Mouse (Mus musculus) left cerebral cortex, postnatal 36 days (tissue): ENCODE measurements around the gene Saxo2. TPM values are rescaled to one million over a fixed set of nuclear protein-coding genes. Genes with fewer than 3 reads are reported as not detected.

ENCODE experiments used
- DNase-seq, 2 experiments: peaks; one replicate each; pipeline ENCODE4 v3.0.0; 2021 to 2022; ENCODE audit warnings: low spot score in 2 of 2, mixed read lengths in 1 of 2
- intact Hi-C: fragments of 180-260 bp; cut with DNase I; formaldehyde crosslinking; loops from one replicate; pipeline ENCODE4 v1.15.1; 2025
- total RNA-seq, 2 experiments: library from RNA; stranded (reverse); gene quantifications; 2 replicates each; pipeline ENCODE4 v1.2.3; 2021

Saxo2 gene
- total RNA-seq: 10 to 100 TPM; 11.5 to 11.6 TPM

DNA sequence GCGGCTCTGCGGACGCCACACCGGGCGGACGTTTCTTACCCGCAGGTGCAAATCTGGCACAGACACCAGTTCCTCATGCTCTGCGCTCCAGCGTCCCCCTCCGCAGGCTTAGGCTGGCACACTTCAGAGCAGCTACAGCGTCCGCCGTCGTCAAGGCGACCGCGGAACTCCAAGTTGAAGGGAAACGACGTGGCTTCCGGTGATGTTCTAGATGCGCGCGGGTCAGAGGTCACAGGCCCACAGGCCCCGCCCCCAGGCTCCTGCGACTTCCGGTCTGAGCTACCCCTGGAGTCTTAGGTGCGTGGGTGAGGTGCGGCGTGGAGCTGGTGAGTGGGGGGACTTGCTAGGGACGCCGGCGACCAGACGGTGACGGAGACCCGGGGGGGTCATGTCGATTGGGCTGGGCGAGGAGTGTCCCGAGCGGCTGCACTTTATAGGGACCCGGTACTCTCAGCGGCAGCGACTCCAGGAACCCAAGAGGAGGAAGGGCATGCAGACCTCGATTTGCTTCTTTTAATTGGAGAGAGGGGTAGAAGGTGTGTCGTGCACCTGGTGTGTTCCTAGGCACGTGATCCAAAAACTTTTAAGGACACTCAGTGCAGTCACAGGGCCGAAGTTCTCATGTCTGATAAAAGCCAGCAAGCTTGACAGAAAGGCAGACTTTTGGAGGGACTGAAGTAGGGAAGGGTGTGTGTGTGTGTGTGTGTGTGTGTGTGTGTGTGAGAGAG, at the start of gene Saxo2, which contains the start of gene Efl1:
TSS of gene Saxo2 (minus strand) at position 176 of the 728 bp plus-strand sequence.
TSS of gene Efl1 (plus strand) at position 262 of the 728 bp plus-strand sequence.
- intact Hi-C loops: no loop called here
- DNase-seq: peak; percentile 95 to 96

DNA sequence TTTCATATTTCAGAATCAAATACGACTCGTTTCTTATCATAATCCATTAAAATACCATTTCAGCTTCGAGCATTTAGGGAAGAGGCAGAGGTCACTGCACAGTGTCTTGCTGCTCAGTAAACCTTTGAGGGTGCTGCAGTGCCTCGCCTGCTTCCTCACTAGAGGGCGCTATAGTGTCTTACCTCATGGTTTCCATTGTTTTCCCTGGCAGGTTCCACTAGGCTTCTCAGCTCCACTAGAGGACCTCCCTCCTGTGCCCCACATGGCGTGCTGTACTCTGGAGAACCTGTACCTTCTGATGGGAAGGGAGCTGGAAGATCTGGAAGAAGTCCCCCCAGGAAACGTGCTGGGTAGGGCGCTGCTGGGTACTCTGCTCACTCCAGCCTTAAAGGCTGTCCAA, 49.3 kb upstream of the Saxo2 start:
- no peak for DNase-seq
- intact Hi-C loops: no loop called here

DNA sequence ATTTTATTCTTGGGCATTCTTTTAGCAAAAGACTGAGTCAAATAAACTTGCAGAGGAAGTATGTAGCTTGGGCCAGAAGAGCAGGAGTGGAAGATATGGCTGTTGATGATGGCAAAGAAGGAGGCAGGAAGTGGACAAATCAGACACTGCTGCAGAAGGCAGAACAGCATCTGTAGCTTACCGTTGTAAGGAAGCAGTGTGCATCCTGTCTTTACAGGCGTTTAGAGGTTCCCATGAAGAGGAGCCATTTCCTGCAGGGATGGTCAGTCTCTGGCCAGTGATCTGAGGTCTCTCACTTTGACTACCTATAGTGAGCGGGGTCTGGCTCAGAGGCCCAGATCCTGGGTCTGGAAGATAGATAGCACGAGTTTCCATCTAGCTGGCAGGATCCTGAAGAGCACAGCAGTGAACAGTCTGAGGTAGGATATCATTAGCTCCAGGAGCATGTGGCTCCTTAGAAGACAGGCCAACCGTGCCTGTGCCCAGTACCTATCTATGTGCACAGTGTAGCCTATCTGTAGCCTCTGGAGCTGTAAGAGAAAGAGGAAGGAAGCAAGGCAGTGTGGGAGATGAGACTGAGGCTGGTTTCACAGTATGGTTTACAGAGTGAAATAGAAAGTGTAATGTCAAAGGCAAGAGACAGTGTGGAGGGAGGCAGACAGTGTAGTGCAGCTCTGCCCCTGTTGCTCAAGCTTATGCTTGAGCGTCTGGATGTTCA, 42.9 kb upstream of the Saxo2 start:
- no peak for DNase-seq
- intact Hi-C loops: no loop called here

DNA sequence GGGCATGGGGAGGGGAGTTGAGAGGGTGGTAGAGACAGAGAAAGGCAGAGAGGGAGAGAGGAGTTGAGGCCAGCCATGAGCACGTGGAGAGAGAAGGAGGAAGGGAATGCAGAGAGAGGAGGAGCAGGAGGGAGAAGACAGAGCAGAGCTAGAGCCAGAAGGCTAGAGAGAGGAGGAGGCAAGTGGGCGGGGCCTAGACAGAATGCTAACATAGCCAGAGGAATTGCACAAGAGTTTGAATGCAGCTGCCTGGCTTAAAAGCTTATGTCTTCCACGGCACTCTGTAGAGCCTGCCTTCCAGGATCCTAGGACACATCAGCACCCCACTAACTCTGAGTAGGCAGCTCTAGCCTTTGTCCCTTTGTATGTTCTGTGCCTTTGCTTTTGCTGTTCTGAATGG, 40.4 kb upstream of the Saxo2 start:
- peak in 1 of 2 experiments; percentile 15 for DNase-seq
- intact Hi-C loops: no loop called here

DNA sequence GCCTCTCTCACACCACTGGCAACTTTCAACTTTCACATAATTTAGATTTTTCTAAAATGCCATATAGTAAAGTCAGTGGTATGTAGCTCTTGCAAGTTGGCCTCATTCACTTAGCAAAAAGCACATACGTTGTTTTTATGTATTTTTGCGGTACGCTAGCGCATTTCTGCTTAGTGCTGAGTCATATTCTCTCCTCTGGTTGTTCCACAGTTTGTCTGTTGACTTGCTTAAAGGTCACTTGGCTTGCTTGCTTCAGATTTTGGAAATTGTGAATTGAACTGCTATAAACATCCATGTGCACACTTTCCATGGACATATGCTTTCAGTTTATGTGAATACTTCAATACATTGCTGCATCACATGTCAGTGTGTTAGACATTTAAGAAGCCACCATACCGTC, 31.6 kb upstream of the Saxo2 start:
- intact Hi-C loops: no loop called here

DNA sequence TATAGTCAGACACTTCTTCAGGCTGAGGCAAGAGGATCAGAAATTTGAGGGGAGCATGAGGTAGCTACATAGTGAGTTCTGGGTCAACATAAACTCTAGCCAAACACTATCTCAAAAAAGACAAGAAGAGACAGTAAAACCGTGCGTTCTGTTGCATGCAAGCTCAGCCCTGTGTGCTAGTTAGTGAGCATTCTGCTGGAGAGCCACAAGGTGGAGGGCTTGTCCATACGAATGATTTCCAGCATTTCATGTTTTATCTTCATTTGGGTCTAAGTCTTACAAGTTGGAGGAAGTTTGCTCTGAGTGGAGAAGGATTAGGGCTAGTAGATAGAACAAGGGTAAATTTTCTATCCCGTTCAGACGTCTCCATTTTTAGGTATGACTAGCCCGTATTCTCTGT, 28.5 kb upstream of the Saxo2 start:
- DNase-seq: no peak
- intact Hi-C loops: no loop called here

More for the DNA sequence above, 31.6 kb upstream of the Saxo2 start:
- DNase-seq: no peak

DNA sequence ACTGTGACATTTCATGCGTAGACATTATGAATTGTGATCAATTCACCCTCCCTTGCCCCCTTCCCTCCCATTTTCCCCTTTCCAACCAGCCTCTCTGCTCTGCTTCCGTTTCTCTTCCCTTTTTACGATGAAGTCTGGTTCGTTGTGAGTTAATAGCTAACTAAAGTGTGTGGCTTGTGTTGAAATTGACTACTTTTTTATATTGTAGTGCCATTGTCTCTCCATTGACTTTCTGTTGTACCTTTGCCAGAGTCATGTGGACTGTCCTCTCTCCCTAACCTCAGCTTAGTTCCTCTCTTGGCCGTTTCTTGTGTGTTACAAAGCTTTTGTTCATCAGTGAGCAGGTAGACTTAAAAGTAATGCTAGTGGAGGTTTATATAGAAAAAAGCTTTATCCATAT, 27.7 kb upstream of the Saxo2 start:
- intact Hi-C loops: no loop called here
- no peak for DNase-seq

DNA sequence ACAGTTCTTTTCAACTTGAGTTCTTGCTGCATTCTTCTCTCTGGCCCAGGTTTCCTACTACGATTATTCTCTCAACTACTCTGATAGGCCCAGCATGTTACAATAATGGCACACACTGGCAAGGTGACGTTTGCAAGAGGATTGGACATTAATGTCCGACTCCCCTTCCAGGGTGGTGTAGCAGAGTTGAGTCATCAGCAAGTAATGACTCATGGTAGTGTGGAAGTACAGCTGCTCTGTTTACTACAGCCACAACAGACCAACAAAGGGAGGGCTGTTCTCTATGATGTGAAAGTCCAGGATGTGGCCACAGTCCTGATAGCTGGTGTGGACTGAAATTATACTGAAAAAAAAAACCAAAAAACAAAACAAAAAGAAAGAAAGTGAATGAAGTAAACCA, 16.3 kb upstream of the Saxo2 start:
- intact Hi-C loops: no loop called here
- DNase-seq: no peak

DNA sequence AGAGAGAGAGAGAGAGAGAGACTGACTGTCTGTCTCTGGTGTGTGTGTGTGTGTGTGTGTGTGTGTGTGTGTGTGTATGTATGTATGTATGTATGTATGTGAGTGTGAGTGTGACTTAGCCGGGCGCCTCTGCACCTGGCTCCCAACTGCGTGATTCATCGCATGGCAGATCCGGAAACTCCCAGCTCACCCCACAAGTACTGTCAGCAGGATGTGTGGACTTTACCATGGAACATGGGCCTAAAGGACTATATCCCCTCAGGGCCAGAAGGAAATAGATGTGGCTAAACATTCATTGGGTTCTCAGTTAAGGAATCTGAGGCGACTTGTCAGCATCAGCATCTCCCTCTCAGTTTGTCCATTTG, 735 bp upstream of the Saxo2 start:
- peak in 1 of 2 experiments; percentile 16 for DNase-seq
- intact Hi-C loops: no loop called here

DNA sequence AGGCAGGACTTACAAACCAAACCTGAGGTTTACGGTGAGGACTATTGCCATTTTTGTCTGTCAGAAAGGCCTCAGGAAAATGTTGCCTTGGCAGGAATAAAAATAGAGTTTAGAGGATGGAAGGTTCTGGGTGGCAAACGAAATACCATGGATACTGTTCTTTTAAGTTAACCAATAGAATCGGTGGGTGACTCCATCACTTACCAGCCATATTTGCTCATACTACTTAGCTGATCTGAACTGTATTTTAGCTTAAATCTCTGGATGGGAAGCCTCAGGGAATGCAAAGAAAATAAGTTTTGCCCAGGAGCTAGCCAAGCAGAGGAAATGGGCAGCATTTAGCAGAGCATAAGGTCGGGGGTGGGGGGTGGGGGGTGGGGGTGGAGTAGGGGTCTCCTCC, 419 bp downstream of the Saxo2 start:
- no peak for DNase-seq
- intact Hi-C loops: no loop called here

DNA sequence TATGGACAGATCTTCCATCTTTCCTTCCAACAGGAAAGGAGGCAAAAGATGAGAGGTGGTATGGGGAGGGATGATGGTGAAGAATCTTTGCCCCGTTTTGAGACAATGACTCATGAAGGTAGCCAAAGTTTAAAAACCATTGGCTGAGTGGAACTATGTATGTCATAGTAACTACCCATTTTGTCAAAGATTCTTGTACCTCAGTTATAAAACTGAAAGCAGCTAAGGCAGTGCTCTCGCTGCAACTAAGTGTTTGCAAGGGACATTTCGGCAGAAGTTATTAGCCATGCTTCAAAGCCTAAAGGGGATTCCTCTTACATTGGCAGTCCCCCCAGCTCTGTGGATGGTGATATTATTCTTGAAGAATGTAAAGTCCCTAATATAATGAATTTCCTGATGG, 1.1 kb downstream of the Saxo2 start:
- intact Hi-C loops: no loop called here
- no peak for DNase-seq

DNA sequence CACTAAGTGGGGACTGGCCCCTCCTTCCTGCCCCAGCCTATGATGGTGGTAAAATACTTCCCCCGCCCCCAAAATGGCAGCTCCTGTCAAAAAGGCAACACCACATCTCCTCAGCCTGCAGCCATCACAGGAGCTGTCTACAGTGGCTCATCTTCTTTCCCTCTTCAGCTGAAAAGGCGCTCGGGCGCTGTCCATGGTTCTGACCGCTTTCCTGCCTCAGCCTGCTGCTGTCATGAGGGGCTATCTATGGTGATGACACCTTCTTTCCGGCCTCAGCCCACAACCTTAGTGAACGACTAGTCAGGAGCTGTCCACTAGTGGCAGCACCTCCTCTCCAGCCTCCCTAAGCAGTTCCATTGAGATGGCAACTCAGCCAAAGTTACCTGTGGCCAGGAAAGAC, 23.0 kb downstream of the Saxo2 start:
- intact Hi-C loops: no loop called here
- DNase-seq: no peak

DNA sequence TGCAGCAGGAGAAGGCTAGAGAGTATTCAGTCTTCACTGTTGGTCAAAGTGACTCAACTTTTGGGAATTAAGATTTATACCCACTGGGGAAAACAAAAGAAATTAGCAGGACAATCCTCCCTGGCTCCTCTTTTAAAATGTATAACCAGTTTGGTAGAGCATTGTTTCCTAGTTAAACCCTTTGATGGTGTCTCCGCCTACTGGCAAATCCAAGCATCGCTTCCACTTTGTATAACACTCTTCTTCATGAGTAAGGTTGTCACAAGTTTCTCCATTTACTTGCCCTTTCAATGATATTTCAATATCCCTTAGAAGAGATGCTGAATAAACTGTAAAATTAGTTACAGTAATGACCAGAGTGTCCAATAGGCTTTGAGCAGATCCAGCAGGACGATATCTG, 38.7 kb downstream of the Saxo2 start:
- DNase-seq: no peak

DNA sequence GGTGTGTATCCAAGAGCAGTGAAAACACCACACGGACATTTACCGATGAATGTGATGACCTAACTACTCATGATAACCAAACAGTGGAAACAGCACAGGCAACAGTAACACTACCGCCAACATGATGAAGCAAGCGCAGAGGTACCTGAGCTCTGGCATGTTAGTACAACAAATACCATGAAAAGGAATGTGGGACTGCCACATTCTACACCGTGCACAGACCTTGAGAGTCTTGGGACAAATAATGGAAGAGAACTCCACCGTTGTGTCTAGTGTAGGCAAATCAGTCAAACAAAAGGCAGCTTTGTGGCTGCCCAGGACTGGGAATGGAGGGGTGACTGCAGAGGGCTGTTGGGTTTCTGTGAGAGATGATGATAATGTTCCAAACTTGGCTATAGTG, 42.9 kb downstream of the Saxo2 start:
- no peak for DNase-seq
- intact Hi-C loops: no loop called here

More for the DNA sequence above, 38.7 kb downstream of the Saxo2 start:
- intact Hi-C loops: loop anchor here (10.0 kb wide), 1 partner anchor 265 kb away; no protein-coding TSS in a partner anchor

DNA sequence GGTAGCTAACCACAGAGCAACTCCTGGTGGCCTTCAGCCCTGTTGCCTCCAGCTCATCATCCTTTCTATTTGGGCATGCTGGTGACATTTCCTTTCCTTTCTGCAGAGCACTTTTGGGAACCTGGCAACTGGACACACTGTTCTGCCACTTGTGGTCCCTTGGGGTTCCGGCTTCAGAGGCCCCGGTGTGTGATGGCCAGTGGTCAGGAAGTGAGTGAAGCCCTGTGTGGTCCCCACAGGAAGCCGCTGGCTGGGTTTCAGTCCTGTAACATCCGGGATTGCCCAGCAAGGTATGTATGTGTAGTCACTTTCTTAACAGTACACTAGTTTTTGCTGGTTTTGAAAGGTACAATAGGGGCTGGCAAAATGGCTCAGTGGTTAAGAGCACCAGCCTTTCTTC, 46.3 kb downstream of the Saxo2 start:
- intact Hi-C loops: no loop called here
- DNase-seq: no peak

DNA sequence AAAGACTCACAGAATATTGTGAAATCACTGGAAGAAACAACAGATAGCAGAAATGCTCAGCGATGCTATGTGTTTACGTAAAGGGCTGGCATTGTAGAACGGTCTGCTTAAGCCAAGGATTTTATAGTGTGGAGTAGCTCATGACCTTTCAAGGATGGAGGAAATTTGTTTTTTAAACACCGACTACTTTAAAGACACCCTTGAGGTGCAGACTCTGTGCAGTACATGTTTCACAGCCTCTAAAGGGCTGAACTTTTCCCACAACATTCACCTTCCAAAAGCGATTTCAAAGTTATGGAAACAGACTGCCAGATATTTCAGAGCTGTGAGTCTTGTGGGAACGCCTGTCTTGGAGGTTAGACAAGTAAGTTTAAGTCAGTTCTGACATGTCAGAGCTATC, 57.4 kb downstream of the Saxo2 start:
- no peak for DNase-seq

More for the DNA sequence above, 57.4 kb downstream of the Saxo2 start:
- intact Hi-C loops: no loop called here

Other genes starting within 250 kb of the Saxo2 start
- 10 to 100 TPM; 14.3 to 17.2 TPM for gene Efl1, start 86 bp upstream of the Saxo2 start, total RNA-seq
- gene Mex3b, start 218.8 kb upstream of the Saxo2 start, total RNA-seq: 10 to 100 TPM; 22.9 to 31.4 TPM